Mouse (Mus musculus): ENCODE data around the gene Rnf167. TPM values are rescaled to one million over a fixed set of nuclear protein-coding genes. Genes with fewer than 3 reads are reported as not detected.

The Rnf167 gene
- polyA plus RNA-seq, 1 experiment from 2014 or later: 73.2 TPM

GRCm38 (mm10) chr11:70671333-70672047, 24.5 kb downstream of the Rnf167 start:
- Histone ChIP-seq H3K4me3 (ENCODE audit: control insufficient read depth in 1 of 2, insufficient read depth in 1 of 2, low read depth in 1 of 2, low read length in 2 of 2) (no peak overlapping the region), H3K4me2 (ENCODE audit: low read length) (peak overlapping the region; percentile 93), H3K9me3 (ENCODE audit: control insufficient read depth, low read length) (no peaks in the 10 kb centered on the region), H3K27ac (replicated peaks in 1 of 2; ENCODE audit: control insufficient read depth in 1 of 2, insufficient read depth in 1 of 2, low read depth in 2 of 2, low read length in 2 of 2) (peak overlapping the region in 1 of 2 experiments; percentile 98; a peak in 1 of 4 replicates), H3K9ac (ENCODE audit: low read length) (peak overlapping the region; percentile 84; the same call in 1 of the 2 replicates), H3K4me1 (ENCODE audit: control insufficient read depth in 2 of 2, insufficient read depth in 2 of 2, low read length in 2 of 2) (peaks cover 10 to 22% of the 10 kb centered on the region in 2 experiments; a peak in 3 of 4 replicates), H3K36me3 (ENCODE audit: control insufficient read depth, insufficient read depth, low read length) (peaks cover 54% of the 10 kb centered on the region), H3K27me3 (ENCODE audit: control insufficient read depth, insufficient read depth, low read length) (no peaks in the 10 kb centered on the region)
- WGBS: 72% methylated on average over 16 of the region's 16 CpGs
- ATAC-seq (ENCODE audit: insufficient number of reproducible peaks, insufficient read depth, low FRiP score, low read depth): no peak

DNA sequence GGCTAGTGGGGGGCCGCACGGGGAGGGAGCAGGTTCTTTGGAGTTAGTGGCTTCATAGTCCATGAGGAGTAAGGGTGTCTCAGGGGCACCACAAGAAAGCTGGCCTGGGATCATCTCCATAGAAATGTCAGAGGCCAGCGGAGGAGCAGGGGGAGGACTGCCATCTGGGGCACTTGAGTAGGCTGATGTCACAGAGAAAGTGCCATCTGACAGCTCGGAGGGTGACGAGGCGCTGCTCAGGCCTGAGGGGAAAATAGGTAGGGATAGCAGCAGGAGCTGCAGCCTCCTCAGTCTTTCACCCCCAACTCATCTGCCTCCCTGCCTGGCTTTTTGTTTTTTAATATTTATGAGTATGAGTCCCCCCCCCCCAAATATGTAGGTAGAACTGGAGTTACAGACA, 27.0 kb downstream of the Rnf167 start:
- H3K9ac ChIP-seq (ENCODE audit: low read length): no peak overlapping the region
- H3K9me3 ChIP-seq (ENCODE audit: control insufficient read depth, low read length): no peaks in the 10 kb centered on the region
- ATAC-seq (ENCODE audit: insufficient number of reproducible peaks, insufficient read depth, low FRiP score, low read depth): no peak
- H3K4me2 ChIP-seq (ENCODE audit: low read length): no peak overlapping the region
- peaks cover 60% of the 10 kb centered on the region for H3K36me3 ChIP-seq (ENCODE audit: control insufficient read depth, insufficient read depth, low read length)
- peaks cover 9 to 13% of the 10 kb centered on the region in 2 experiments; a peak in 2 of 4 replicates for H3K4me1 ChIP-seq (ENCODE audit: control insufficient read depth in 2 of 2, insufficient read depth in 2 of 2, low read length in 2 of 2)
- no peak overlapping the region for H3K27ac ChIP-seq (replicated peaks in 1 of 2; ENCODE audit: control insufficient read depth in 1 of 2, insufficient read depth in 1 of 2, low read depth in 2 of 2, low read length in 2 of 2)
- H3K27me3 ChIP-seq (ENCODE audit: control insufficient read depth, insufficient read depth, low read length): no peaks in the 10 kb centered on the region
- no peak overlapping the region for H3K4me3 ChIP-seq (ENCODE audit: control insufficient read depth in 1 of 2, insufficient read depth in 1 of 2, low read depth in 1 of 2, low read length in 2 of 2)
- WGBS: 73% methylated on average over 6 of the region's 6 CpGs

- no peak for ATAC-seq (ENCODE audit: insufficient number of reproducible peaks, insufficient read depth, low FRiP score, low read depth)
- WGBS: 68% methylated on average over 11 of the region's 11 CpGs
- Histone ChIP-seq H3K27me3 (ENCODE audit: control insufficient read depth, insufficient read depth, low read length) (no peaks in the 10 kb centered on the region), H3K9me3 (ENCODE audit: control insufficient read depth, low read length) (no peaks in the 10 kb centered on the region), H3K4me3 (ENCODE audit: control insufficient read depth in 1 of 2, insufficient read depth in 1 of 2, low read depth in 1 of 2, low read length in 2 of 2) (no peak overlapping the region), H3K4me1 (ENCODE audit: control insufficient read depth in 2 of 2, insufficient read depth in 2 of 2, low read length in 2 of 2) (peaks cover 9 to 13% of the 10 kb centered on the region in 2 experiments; a peak in 2 of 4 replicates), H3K4me2 (ENCODE audit: low read length) (no peak overlapping the region), H3K36me3 (ENCODE audit: control insufficient read depth, insufficient read depth, low read length) (peaks cover 65% of the 10 kb centered on the region), H3K9ac (ENCODE audit: low read length) (no peak overlapping the region), H3K27ac (replicated peaks in 1 of 2; ENCODE audit: control insufficient read depth in 1 of 2, insufficient read depth in 1 of 2, low read depth in 2 of 2, low read length in 2 of 2) (no peak overlapping the region)
Measured at GRCm38 (mm10) chr11:70674501-70674900, 27.5 kb downstream of the Rnf167 start.

GRCm38 (mm10) chr11:70678092-70678491, 31.1 kb downstream of the Rnf167 start:
- H3K27ac ChIP-seq (replicated peaks in 1 of 2; ENCODE audit: control insufficient read depth in 1 of 2, insufficient read depth in 1 of 2, low read depth in 2 of 2, low read length in 2 of 2): no peak overlapping the region
- no peak overlapping the region for H3K4me2 ChIP-seq (ENCODE audit: low read length)
- WGBS: 84% methylated on average over 9 of the region's 9 CpGs
- no peaks in the 10 kb centered on the region for H3K27me3 ChIP-seq (ENCODE audit: control insufficient read depth, insufficient read depth, low read length)
- no peak overlapping the region for H3K4me3 ChIP-seq (ENCODE audit: control insufficient read depth in 1 of 2, insufficient read depth in 1 of 2, low read depth in 1 of 2, low read length in 2 of 2)
- peaks cover 79% of the 10 kb centered on the region for H3K36me3 ChIP-seq (ENCODE audit: control insufficient read depth, insufficient read depth, low read length)
- H3K9ac ChIP-seq (ENCODE audit: low read length): no peak overlapping the region
- no peak for ATAC-seq (ENCODE audit: insufficient number of reproducible peaks, insufficient read depth, low FRiP score, low read depth)
- peaks cover 5% of the 10 kb centered on the region in 2 experiments for H3K4me1 ChIP-seq (ENCODE audit: control insufficient read depth in 2 of 2, insufficient read depth in 2 of 2, low read length in 2 of 2)
- H3K9me3 ChIP-seq (ENCODE audit: control insufficient read depth, low read length): no peaks in the 10 kb centered on the region

DNA sequence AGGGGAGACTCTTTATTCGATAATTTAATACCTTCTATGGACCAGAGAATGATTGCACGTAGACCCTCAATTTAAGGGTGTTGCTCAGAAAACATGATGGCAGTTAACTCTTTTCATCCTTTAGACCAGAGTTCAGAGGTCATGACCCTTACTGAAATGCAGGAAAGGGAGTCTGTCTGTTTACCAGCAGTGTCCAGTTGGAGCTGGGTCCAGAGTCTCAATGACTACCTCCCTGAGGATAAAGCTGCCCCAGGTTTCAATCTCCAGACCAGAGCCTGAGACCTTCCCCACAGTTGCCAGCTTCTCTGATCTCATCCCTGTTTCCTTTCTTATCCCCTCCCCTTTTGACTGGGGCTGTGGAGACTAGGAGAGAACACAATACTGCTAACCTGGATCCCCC, 31.5 kb downstream of the Rnf167 start:
- Histone ChIP-seq H3K27me3 (ENCODE audit: control insufficient read depth, insufficient read depth, low read length) (no peaks in the 10 kb centered on the region), H3K9me3 (ENCODE audit: control insufficient read depth, low read length) (no peaks in the 10 kb centered on the region), H3K4me1 (ENCODE audit: control insufficient read depth in 2 of 2, insufficient read depth in 2 of 2, low read length in 2 of 2) (peaks cover 5% of the 10 kb centered on the region in 2 experiments), H3K36me3 (ENCODE audit: control insufficient read depth, insufficient read depth, low read length) (peaks cover 82% of the 10 kb centered on the region), H3K27ac (replicated peaks in 1 of 2; ENCODE audit: control insufficient read depth in 1 of 2, insufficient read depth in 1 of 2, low read depth in 2 of 2, low read length in 2 of 2) (no peak overlapping the region), H3K4me2 (ENCODE audit: low read length) (no peak overlapping the region), H3K4me3 (ENCODE audit: control insufficient read depth in 1 of 2, insufficient read depth in 1 of 2, low read depth in 1 of 2, low read length in 2 of 2) (no peak overlapping the region), H3K9ac (ENCODE audit: low read length) (no peak overlapping the region)
- no peak for ATAC-seq (ENCODE audit: insufficient number of reproducible peaks, insufficient read depth, low FRiP score, low read depth)
- WGBS: 82% methylated on average over 2 of the region's 2 CpGs

GRCm38 (mm10) chr11:70679361-70679760, 32.3 kb downstream of the Rnf167 start:
- Histone ChIP-seq H3K36me3 (ENCODE audit: control insufficient read depth, insufficient read depth, low read length) (peaks cover 82% of the 10 kb centered on the region), H3K4me2 (ENCODE audit: low read length) (no peak overlapping the region), H3K9ac (ENCODE audit: low read length) (no peak overlapping the region), H3K4me1 (ENCODE audit: control insufficient read depth in 2 of 2, insufficient read depth in 2 of 2, low read length in 2 of 2) (peaks cover 5% of the 10 kb centered on the region in 2 experiments), H3K27ac (replicated peaks in 1 of 2; ENCODE audit: control insufficient read depth in 1 of 2, insufficient read depth in 1 of 2, low read depth in 2 of 2, low read length in 2 of 2) (no peak overlapping the region), H3K9me3 (ENCODE audit: control insufficient read depth, low read length) (no peaks in the 10 kb centered on the region), H3K4me3 (ENCODE audit: control insufficient read depth in 1 of 2, insufficient read depth in 1 of 2, low read depth in 1 of 2, low read length in 2 of 2) (no peak overlapping the region), H3K27me3 (ENCODE audit: control insufficient read depth, insufficient read depth, low read length) (no peaks in the 10 kb centered on the region)
- WGBS: 96% methylated on average over 8 of the region's 8 CpGs
- ATAC-seq (ENCODE audit: insufficient number of reproducible peaks, insufficient read depth, low FRiP score, low read depth): no peak

- Histone ChIP-seq H3K4me1 (ENCODE audit: control insufficient read depth in 2 of 2, insufficient read depth in 2 of 2, low read length in 2 of 2) (peaks cover 5% of the 10 kb centered on the region in 2 experiments), H3K27me3 (ENCODE audit: control insufficient read depth, insufficient read depth, low read length) (no peaks in the 10 kb centered on the region)
- 89% methylated on average over 8 of the region's 8 CpGs for WGBS
Measured at GRCm38 (mm10) chr11:70679894-70680293, 32.9 kb downstream of the Rnf167 start.

GRCm38 (mm10) chr11:70681170-70681569, 34.1 kb downstream of the Rnf167 start:
- peaks cover 5% of the 10 kb centered on the region in 2 experiments for H3K4me1 ChIP-seq (ENCODE audit: control insufficient read depth in 2 of 2, insufficient read depth in 2 of 2, low read length in 2 of 2)
- H3K27me3 ChIP-seq (ENCODE audit: control insufficient read depth, insufficient read depth, low read length): no peaks in the 10 kb centered on the region
- H3K4me3 ChIP-seq (ENCODE audit: control insufficient read depth in 1 of 2, insufficient read depth in 1 of 2, low read depth in 1 of 2, low read length in 2 of 2): no peak overlapping the region
- no peak overlapping the region for H3K4me2 ChIP-seq (ENCODE audit: low read length)
- WGBS: 56% methylated on average over 12 of the region's 12 CpGs
- no peaks in the 10 kb centered on the region for H3K9me3 ChIP-seq (ENCODE audit: control insufficient read depth, low read length)
- ATAC-seq (ENCODE audit: insufficient number of reproducible peaks, insufficient read depth, low FRiP score, low read depth): no peak
- peaks cover 82% of the 10 kb centered on the region for H3K36me3 ChIP-seq (ENCODE audit: control insufficient read depth, insufficient read depth, low read length)
- H3K9ac ChIP-seq (ENCODE audit: low read length): no peak overlapping the region
- H3K27ac ChIP-seq (replicated peaks in 1 of 2; ENCODE audit: control insufficient read depth in 1 of 2, insufficient read depth in 1 of 2, low read depth in 2 of 2, low read length in 2 of 2): no peak overlapping the region

More at GRCm38 (mm10) chr11:70679894-70680293, 32.9 kb downstream of the Rnf167 start:
- H3K27ac ChIP-seq (replicated peaks in 1 of 2; ENCODE audit: control insufficient read depth in 1 of 2, insufficient read depth in 1 of 2, low read depth in 2 of 2, low read length in 2 of 2): no peak overlapping the region
- H3K4me3 ChIP-seq (ENCODE audit: control insufficient read depth in 1 of 2, insufficient read depth in 1 of 2, low read depth in 1 of 2, low read length in 2 of 2): no peak overlapping the region
- H3K9ac ChIP-seq (ENCODE audit: low read length): no peak overlapping the region
- H3K4me2 ChIP-seq (ENCODE audit: low read length): no peak overlapping the region
- H3K36me3 ChIP-seq (ENCODE audit: control insufficient read depth, insufficient read depth, low read length): peaks cover 82% of the 10 kb centered on the region
- no peaks in the 10 kb centered on the region for H3K9me3 ChIP-seq (ENCODE audit: control insufficient read depth, low read length)
- no peak for ATAC-seq (ENCODE audit: insufficient number of reproducible peaks, insufficient read depth, low FRiP score, low read depth)

Data from heart, embryonic 14.5 days (tissue).